Mouse (Mus musculus) E14TG2a.4 (cell line): ENCODE results near the gene Ddx5.

Experiments used
- CTCF ChIP-seq: conservative IDR thresholded peaks from 2 replicates; pipeline ENCODE4 v1.5.1; 2014; ENCODE audit warnings: low read length
- NANOG ChIP-seq: IDR thresholded peaks from 2 replicates; pipeline ENCODE4 v1.6.1; 2014; ENCODE audit warnings: borderline replicate concordance, low read length, mixed read lengths

- TF ChIP-seq CTCF (no peak), NANOG (no peak)
These were observed 28.2 kb upstream of the Ddx5 start for GRCm38 (mm10) chr11:106817156-106817555.
